Mouse (Mus musculus): ENCODE measurements around the gene Kat6b. TPM values are rescaled to one million over a fixed set of nuclear protein-coding genes. Genes with fewer than 3 reads are reported as not detected.

Kat6b gene
- polyA plus RNA-seq, 1 experiment from 2014 or later: 21.4 TPM

DNA sequence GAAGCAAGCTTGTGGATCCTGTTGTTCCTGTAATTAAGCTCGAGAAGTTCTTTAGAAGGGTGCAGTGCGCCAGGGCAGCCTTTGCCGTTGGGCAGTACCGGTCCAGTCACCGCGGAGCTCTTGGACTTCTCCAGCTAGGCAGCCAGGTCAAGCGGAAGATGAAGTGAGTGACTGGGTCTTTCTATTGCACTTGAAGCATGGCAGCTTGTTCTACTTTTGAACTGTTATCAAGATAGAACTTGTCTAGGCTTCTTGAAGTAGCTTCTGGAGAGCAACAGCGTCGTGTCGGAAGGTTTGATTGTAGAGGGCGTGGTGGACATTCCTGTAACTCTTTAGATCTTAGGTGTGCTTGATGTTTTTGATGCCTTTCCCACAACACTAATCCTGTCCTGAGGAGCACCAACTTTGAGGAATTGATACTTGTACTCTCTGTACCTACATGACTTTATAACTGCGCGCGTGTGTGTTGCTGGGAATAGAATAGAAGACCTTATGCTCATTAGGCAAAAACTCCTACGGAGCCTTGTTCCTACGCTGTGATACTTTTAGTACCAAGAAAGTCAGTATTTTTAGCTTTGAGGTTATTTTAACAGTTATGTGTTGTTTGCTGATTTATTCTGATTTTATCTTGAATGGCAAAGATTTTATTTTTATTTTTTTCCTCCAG is 41.2 kb downstream of the Kat6b start:
- ChIA-PET POLR2A (interaction anchor here (0.7 kb wide), 1 partner anchor 25 kb away, joined by 3 read pairs; no protein-coding TSS in a partner anchor), CTCF (no interaction called here)
- ATAC-seq (no peak), DNase-seq (ENCODE audit: low read depth, low spot score) (no peak)
- no peaks in the 10 kb centered on the region for H3K27me3 ChIP-seq
- no peak for TF ChIP-seq CTCF (IDR thresholded peaks at IDR 0.05)
- in situ Hi-C loops (cut with MboI; ENCODE audit: low pct_unique_long_range_greater_than_20kb): no loop called here

DNA sequence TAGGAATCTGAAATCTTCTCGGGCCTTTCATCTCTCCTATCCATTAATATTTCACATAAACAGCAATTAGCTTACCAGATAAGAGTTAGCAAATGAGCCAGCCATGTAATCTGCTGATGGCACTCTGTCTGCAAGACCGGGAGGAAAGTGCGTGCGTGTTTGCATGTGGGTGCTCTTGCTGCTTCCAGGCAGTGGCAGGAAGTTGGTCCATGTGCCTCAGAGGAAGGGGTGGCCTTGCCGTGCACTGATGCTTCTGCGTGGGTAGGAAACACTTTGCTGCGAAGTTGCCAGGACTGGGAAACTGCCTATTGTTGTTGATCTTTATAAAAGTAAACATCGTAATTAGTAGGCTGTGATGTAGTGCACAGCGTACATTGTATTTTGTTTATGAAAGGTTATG is 42.0 kb downstream of the Kat6b start:
- POLR2A ChIA-PET: no interaction called here
- ATAC-seq (no peak), DNase-seq (ENCODE audit: low read depth, low spot score) (no peak)
- CTCF ChIA-PET: interaction anchor here (1.6 to 2.1 kb wide), 2 partner anchors 10 to 80 kb away, joined by 3 to 8 read pairs; no protein-coding TSS in a partner anchor
- H3K27me3 ChIP-seq: no peaks in the 10 kb centered on the region
- in situ Hi-C loops (cut with MboI; ENCODE audit: low pct_unique_long_range_greater_than_20kb): no loop called here
- TF ChIP-seq CTCF (IDR thresholded peaks at IDR 0.05): no peak

DNA sequence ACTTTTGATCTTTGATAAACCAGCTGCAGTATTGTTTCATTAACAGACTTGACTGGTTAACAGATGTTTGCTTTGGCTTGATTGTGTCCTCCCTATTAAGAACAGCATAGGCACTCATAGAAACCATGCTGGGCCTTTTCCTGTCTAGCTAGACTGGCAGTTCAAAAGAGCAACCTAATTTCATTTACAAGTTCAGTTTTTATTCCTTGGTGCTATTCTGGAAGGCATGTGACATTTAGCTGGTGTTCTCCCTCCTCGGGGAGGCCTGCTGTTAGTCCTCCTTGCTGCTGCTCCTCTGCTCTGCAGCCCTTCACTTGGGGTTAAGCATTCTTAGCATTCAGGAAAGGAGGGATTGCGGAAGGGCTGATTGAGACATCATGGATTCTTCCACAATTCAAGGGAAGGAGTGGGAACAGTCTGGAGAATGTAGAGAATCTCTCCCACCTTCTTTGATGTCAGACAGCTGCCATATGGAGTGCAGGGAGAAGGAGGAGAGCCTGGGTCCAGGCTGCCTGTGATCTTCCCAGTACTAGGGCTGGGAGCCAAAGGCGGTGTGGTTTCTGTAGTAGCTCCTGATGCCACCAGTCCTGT is 42.7 kb downstream of the Kat6b start:
- TF ChIP-seq CTCF (IDR thresholded peaks at IDR 0.05): no peak
- POLR2A ChIA-PET: no interaction called here
- in situ Hi-C loops (cut with MboI; ENCODE audit: low pct_unique_long_range_greater_than_20kb): no loop called here
- H3K27me3 ChIP-seq: no peaks in the 10 kb centered on the region
- ATAC-seq (no peak), DNase-seq (ENCODE audit: low read depth, low spot score) (no peak)
- CTCF ChIA-PET: interaction anchor here (0.9 to 2.1 kb wide), 5 partner anchors 11 to 296 kb away, joined by 3 to 8 read pairs (median 3); no protein-coding TSS in a partner anchor

DNA sequence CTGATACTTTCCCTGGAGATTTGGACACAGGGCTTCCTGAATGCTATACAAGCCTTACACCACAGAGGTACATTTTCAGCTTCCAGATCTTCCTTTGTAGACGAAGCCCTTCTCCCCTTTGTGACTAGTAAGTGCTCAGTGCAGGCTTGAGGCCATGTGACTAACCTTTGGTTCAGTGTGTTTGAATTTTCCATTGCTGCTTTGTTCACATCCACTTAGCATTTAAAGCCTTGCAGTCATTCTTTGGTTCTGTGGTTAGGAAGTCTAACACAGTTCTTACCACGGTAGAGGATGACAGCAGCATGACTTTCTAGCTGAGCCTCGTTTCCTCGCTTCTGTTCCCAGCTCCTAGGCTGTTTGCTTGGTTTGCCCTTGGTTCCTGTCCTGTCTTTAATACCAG is 44.4 kb downstream of the Kat6b start:
- in situ Hi-C loops (cut with MboI; ENCODE audit: low pct_unique_long_range_greater_than_20kb): no loop called here
- DNase-seq (ENCODE audit: low read depth, low spot score): no peak

DNA sequence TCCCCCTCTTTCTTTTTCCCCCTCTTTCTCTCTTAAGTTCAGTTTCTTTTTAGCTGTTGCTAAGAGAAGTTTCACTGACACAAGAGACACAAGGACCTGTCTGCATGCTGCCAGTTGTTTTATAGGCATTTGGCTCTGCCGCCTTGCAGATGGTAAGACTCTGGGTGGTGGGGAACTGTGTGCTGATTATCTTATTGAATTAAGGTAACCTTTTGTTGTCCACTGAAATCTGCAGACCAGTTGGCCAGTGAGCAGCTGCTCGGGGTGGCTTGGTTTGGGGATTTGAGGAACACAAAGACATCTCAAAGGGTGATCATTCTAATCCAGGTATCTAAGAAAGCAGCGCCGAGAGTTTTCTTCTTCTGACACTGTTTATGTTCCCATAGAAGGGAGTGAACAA is 52.3 kb downstream of the Kat6b start:
- no peak for DNase-seq (ENCODE audit: low read depth, low spot score)
- in situ Hi-C loops (cut with MboI; ENCODE audit: low pct_unique_long_range_greater_than_20kb): no loop called here
- no peak for ATAC-seq
- ChIA-PET CTCF (interaction anchor here (1.3 to 1.4 kb wide), 3 partner anchors 12 to 94 kb away, joined by 3 read pairs; no protein-coding TSS in a partner anchor), POLR2A (no interaction called here)
- H3K27me3 ChIP-seq: no peaks in the 10 kb centered on the region
- no peak for TF ChIP-seq CTCF (IDR thresholded peaks at IDR 0.05)

More for the DNA sequence above, 44.4 kb downstream of the Kat6b start:
- CTCF ChIA-PET: no interaction called here
- POLR2A ChIA-PET: interaction anchor here (0.6 kb wide), 1 partner anchor 19 kb away, joined by 4 read pairs; no protein-coding TSS in a partner anchor
- H3K27me3 ChIP-seq: no peaks in the 10 kb centered on the region
- ATAC-seq: no peak
- TF ChIP-seq CTCF (IDR thresholded peaks at IDR 0.05): no peak

DNA sequence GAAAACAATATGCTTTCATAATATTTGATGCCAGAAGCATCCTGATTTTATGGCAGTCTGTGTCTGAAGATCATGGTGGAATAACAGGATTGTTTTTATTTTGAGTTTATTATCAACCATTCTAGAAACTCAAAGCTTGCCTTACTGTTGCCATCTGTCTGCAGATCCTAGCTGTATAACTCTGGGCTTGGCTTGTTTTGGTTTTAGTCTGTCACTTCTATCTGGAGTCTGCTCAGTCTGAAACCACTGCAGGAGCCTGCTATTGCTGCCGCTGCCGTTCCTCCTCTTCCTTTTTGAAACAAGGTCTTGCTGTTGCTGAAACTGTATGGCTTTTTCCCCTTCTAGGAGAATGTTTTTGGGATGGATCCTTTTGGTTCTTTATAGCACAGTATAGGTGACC is 52.8 kb downstream of the Kat6b start:
- POLR2A ChIA-PET: no interaction called here
- in situ Hi-C loops (cut with MboI; ENCODE audit: low pct_unique_long_range_greater_than_20kb): no loop called here
- no peak for DNase-seq (ENCODE audit: low read depth, low spot score)
- CTCF ChIA-PET: interaction anchor here (1.3 to 1.4 kb wide), 2 partner anchors 20 to 93 kb away, joined by 3 read pairs; no protein-coding TSS in a partner anchor
- no peak for TF ChIP-seq CTCF (IDR thresholded peaks at IDR 0.05)
- ATAC-seq: no peak
- no peaks in the 10 kb centered on the region for H3K27me3 ChIP-seq

DNA sequence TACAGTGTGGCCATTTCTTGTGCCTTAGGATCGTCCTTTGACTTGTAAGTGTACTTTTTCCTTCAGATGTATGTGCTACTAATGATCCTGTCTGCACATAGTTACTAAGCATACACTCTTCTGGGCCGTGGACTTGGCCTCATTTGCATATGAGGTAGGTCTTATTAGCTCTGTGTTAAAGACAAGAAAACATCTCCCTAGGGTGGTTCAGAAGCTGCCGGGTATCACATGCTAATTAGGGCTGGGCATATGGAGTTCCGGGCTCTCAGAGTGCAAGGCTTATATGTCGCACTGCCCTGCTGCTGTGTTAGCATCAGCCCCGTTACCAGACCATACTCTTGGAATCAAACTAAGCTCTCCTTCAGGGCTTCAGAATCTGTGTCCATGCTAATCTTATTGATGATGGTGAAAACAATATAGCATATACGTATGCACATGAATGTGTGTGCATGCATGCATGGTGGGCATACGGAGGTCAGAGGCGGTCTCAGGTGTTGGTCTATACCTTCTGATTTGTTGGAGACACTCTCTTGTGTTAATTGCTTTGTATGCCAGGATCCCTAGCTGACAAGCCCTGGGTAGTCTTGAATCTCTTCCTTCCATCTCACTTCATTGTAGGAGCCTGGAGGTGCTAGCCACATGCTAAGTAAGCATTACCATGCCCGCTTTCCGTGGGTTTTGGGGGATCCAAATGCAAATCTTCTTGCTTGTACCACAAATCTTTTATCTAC is 53.5 kb downstream of the Kat6b start:
- ChIA-PET CTCF (interaction anchor here (1.0 to 1.4 kb wide), 2 partner anchors 10 to 15 kb away, joined by 3 to 5 read pairs; no protein-coding TSS in a partner anchor), POLR2A (no interaction called here)
- DNase-seq (ENCODE audit: low read depth, low spot score): no peak
- in situ Hi-C loops (cut with MboI; ENCODE audit: low pct_unique_long_range_greater_than_20kb): no loop called here
- no peaks in the 10 kb centered on the region for H3K27me3 ChIP-seq
- ATAC-seq: no peak
- TF ChIP-seq CTCF (IDR thresholded peaks at IDR 0.05): no peak

DNA sequence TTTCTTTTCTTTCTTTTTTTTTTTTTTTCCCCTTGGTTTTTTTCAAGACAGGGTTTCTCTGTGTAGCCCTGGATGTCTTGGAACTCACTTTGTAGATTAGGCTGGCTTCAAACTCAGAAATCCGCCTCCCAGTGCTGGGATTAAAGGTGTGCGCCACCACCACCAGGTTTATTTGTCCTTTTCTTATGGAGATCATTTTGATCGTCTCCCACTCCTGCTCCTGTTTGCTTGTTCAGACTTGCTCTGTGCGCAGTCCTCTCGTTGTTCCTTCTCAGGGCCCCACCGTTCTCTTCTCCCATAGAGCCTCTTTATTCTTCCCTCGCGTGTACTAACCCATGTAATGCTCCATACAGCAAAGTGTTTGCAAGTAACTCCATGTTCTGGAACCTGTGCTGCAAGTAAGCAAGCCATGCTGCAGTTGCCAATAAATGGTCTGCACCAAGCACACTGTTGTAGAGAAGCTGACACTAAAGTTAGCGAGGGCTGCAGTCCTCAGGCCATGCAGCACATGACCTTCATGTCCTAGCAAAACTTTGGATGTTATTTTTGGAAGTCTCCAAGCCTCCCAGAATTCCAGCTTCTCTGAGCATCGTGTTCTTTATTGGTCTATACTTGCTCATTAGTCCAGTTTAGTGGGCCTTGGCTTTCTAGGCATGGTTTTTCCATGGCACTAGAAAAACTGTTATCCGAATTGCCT is 55.4 kb downstream of the Kat6b start:
- ATAC-seq (no peak), DNase-seq (ENCODE audit: low read depth, low spot score) (no peak)
- ChIA-PET CTCF (interaction anchor here (2.2 kb wide), 1 partner anchor 10 kb away, joined by 5 read pairs; no protein-coding TSS in a partner anchor), POLR2A (interaction anchor here (0.6 to 1.4 kb wide), 3 partner anchors 9 to 226 kb away, joined by 3 read pairs; no protein-coding TSS in a partner anchor)
- no peak for TF ChIP-seq CTCF (IDR thresholded peaks at IDR 0.05)
- no peaks in the 10 kb centered on the region for H3K27me3 ChIP-seq
- in situ Hi-C loops (cut with MboI; ENCODE audit: low pct_unique_long_range_greater_than_20kb): no loop called here

DNA sequence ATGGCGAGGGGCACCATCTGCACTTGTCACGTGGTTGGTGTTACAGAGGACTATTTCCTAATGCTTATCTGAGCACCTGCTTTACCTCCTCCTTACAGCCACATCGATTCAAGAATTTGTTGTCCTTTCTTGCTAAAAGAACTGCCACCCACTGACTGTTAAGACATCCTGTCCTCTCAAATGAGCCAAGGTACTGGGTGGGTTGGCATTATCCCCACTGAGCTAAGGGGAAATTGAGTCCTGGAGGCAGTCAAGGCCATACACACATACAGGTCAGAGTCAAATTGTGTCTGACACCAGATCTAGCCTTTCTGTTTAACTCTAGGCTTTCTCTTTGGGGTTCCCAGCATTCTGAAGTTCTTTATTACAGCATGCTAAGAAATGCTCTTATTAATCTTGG is 56.6 kb downstream of the Kat6b start:
- TF ChIP-seq CTCF (IDR thresholded peaks at IDR 0.05): no peak
- ChIA-PET CTCF (interaction anchor here (2.2 kb wide), 1 partner anchor 9 kb away, joined by 5 read pairs; no protein-coding TSS in a partner anchor), POLR2A (interaction anchor here (0.9 to 1.4 kb wide), 2 partner anchors 9 to 11 kb away, joined by 3 read pairs; no protein-coding TSS in a partner anchor)
- ATAC-seq (no peak), DNase-seq (ENCODE audit: low read depth, low spot score) (no peak)
- in situ Hi-C loops (cut with MboI; ENCODE audit: low pct_unique_long_range_greater_than_20kb): no loop called here
- H3K27me3 ChIP-seq: no peaks in the 10 kb centered on the region

DNA sequence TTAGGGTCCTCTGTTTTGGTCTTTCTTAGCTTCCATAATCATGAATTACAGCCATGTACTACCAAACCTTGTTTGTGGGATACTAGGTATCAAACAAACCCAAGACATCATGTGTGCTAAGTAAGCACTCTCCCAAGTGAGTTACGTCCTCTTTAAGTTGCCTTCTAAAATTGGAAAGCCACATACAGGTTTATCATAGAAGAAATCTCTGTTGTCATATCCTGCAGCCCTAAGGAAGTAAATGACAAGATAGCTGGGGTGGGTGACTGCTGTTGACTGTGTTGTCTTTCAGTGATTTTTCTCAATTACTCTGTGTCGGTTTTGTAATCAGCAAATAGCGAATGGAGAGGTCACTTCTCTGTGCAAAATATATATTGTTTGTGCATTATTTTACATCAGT is 58.5 kb downstream of the Kat6b start:
- no peak for ATAC-seq
- no peak for DNase-seq (ENCODE audit: low read depth, low spot score)
- ChIA-PET CTCF (no interaction called here), POLR2A (interaction anchor here (1.2 kb wide), 1 partner anchor 37 kb away, joined by 3 read pairs; no protein-coding TSS in a partner anchor)
- no peak for TF ChIP-seq CTCF (IDR thresholded peaks at IDR 0.05)
- in situ Hi-C loops (cut with MboI; ENCODE audit: low pct_unique_long_range_greater_than_20kb): no loop called here
- H3K27me3 ChIP-seq: no peaks in the 10 kb centered on the region

Data from Patski (cell line).